Mouse (Mus musculus): Measurements from ENCODE around the gene Igf1r.

DNA sequence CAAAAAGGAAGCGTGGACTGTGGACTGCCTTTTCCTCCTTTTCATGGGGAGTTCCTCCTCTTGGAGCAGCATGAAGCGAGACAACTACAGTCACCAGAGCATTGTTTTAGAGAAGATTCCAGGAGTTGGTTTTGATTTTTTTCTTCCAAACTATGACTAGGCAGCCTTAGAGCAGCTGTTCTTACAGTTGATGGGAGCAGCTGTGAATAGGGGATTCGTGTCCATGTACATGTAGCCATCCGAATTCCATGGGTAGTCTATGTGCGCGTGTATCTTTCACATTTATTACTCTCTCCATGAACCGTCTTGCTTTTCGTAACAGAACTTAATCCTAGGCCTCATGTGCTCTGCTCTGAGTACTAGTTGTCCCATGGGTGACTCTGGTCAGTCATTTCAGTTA is 199.8 kb downstream of the Igf1r start:
- TF ChIP-seq POLR2A (IDR thresholded peaks at IDR 0.05; ENCODE audit: extremely low read depth, insufficient read depth, low read length) (no peak), CTCF (IDR thresholded peaks at IDR 0.05; ENCODE audit: extremely low read depth, insufficient read depth, low read length) (no peak)

Measured in cortical plate, adult 2 months (tissue).